Mouse (Mus musculus): ENCODE measurements around the gene Olfr429.
"Not testable (repeated sequence)": the region's sequence is repeated elsewhere in the genome, so short reads cannot be mapped to it uniquely, and the experiment has no call there.

Gene Olfr429

DNA sequence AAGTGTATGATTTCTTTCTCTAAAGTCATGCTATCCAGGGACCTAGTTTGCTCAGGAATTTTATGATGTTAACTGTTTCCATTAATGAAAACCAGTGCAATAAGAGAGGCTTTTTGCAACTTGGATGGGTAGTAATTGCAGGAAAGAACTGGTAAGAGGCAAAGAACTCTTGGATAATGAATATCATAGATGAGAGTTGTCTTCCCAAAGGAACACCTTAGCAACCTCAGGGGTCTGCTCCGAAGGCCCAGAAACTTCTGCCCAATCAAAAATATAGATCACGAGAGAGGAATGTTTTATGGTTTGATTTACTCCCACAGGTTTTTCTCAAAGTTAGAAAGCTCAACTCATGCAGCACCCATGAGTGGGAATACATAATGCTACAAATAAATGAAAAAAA, at the start of gene Olfr429:
Gene Olfr429 (plus strand): TSS at position 301 of the 400 bp plus-strand sequence.
- no peak for DNase-seq

DNA sequence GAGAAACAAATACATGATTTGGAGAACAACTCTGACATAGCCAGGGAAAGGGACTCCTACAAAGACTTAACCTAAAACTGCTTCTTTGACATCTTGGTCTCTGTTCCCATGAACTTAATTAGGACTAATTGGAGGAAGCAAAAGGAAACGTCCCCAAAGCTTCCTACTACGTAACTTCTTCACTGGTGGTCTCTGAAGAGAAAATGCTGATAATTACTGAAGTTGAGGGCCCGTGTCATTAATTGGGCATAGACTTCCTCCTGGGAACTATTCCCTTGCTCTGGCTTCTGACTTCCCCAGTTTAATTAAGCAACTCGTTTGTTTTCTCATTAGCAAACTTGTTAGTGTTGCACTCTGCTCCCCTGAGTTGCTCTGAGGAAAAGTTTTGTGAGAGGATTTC, 48.3 kb upstream of the Olfr429 start:
- DNase-seq = no peak

DNA sequence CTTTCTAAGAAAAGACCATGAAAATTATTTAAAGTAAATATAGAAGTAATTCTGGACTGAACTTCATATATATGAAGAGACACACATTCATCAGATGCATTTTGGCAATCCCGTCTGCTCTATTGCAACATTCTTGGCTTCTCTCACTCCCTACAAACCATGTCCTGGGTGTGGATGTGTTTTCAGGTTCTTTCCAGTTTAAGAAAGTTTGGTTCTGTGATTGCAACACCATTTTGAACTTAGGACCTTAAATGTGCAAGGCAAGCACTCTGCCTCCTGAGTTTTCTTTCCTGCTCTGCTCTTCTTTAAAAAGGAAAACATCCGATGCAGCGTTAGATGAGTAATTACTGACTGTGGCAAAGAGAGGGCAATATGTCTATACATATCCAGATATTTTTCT, 45.7 kb upstream of the Olfr429 start:
- no peak for DNase-seq

DNA sequence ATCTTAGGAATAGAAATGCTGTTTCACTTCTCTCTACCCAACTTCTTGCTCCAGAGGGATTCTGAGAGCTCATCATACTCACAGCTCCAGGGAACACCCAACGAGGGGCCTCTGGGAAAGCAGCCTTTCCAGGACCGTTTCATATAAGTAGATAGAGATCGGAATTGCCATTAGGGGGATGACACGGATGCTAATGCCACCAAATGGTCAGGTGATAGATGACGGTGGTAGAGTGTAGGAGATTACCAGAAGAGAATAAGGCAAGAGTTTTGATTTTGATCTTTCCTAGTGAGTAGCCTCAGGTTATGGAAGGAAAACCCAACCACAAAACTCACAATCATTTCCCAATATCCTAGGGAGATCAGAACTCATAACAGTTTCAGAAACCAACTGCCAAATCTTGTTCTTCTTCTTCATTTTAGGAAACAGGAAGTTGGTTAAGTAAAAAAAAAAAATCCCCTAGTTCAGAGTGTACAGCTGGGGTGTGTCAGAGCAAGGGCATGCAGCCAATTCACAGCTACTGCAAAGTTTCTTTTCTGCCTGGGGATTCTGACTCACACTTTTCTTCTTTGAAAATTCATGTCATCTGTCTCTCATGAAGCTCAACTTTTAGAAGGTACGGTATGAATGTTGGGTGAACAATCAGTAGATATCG, 43.5 kb upstream of the Olfr429 start, which contains the start of gene Olfr433:
Gene Olfr433 (plus strand): TSS at position 183 of the 655 bp plus-strand sequence.
- DNase-seq = no peak

DNA sequence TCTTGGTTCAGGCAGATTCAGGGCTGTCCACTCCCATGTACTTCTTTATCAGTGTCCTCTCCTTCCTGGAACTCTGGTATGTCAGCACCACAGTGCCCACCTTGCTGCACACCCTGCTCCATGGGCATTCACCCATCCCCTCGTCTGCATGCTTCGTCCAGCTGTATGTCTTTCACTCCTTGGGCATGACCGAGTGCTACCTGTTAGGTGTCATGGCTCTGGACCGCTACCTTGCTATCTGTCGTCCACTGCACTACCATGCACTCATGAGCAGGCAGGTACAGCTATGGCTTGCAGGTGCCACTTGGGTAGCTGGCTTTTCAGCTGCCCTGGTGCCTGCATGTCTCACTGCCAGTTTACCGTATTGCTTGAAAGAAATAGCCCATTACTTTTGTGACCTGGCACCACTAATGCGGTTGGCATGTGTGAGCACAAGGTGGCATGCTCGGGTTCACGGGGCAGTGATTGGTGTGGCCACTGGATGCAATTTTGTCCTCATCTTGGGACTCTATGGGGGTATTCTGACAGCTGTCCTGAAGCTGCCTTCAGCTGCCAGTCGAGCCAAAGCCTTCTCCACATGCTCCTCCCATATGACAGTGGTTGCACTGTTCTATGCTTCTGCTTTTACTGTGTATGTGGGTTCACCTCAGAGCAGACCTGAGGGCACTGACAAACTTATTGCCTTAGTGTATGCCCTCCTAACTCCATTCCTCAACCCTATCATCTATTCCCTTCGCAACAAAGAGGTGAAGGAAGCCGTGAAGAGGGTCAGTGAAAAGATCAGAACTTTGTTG, 41.8 kb upstream of the Olfr429 start:
- DNase-seq = not testable (repeated sequence)

DNA sequence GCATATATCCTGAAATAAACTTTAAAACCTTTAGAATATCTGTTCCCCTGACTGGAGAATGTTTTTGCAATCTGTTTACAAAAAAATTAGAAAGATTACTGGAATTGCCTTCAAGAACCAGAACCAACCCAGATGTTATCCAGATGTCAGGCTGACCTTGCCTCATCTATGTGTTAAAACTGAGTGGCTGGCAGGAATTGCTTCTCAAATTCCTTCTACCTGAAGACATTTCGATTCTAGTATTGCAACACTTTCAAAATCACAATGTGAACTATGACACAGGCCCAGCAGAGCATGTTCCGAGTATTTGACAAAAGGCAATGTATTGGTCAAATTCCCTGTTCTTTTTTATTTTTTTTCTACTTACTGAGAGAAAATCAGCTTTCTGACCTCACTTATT, 39.7 kb upstream of the Olfr429 start:
- DNase-seq = no peak

DNA sequence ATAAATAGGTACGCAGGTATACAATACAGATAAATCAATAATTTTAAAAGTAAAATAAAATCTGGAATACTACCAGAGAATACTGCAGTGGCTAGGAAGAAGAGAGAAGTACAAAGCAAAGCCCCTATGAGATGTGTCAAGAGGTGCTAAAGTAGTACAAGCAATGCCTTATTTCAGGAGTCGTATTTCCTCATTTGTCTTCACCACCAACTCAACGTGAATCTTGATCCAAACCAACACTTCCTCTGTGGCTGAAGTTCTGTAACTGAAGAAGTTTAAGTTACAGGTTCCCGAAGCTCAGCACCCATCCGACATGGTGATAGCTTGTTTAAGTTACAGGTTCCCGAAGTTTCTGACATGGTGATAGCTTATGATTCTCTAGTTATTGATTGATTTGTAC, 35.9 kb upstream of the Olfr429 start:
- DNase-seq = not testable (repeated sequence)

DNA sequence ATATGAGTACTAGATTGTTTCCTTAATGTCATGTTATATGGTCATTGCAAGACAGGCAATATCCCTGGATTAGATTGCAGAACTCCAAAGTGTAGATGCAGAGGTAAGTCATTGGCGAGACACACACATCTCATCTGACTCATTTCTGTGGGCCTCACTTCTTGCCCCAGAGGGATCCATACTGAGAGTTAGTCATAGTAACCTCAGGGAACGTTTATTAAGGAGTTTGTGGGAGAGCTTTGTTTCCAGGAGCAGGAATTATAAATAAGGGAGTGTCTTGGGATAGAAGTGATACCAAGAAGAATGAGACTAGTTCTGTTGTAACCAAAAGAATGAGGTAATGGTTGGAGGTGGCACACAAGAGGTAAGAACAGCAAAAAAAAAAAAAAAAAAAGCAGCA, 35.2 kb upstream of the Olfr429 start, which contains the start of gene Olfr432:
Gene Olfr432 (plus strand): TSS at position 313 of the 400 bp plus-strand sequence.
- DNase-seq = no peak

DNA sequence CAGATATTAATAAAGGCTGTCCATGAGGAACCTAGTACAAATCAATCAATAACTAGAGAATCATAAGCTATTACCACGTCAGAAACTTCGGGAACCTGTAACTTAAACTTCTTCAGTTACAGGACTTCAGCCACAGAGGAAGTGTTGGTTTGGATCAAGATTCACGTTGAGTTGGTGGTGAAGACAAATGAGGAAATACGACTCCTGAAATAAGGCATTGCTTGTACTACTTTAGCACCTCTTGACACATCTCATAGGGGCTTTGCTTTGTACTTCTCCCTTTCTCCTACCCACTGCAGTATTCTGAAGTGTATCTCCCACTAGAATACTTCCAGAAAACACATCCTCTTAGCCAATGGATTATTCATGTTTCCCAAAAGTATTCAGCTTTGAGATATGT, 34.8 kb upstream of the Olfr429 start:
- DNase-seq = not testable (repeated sequence)

DNA sequence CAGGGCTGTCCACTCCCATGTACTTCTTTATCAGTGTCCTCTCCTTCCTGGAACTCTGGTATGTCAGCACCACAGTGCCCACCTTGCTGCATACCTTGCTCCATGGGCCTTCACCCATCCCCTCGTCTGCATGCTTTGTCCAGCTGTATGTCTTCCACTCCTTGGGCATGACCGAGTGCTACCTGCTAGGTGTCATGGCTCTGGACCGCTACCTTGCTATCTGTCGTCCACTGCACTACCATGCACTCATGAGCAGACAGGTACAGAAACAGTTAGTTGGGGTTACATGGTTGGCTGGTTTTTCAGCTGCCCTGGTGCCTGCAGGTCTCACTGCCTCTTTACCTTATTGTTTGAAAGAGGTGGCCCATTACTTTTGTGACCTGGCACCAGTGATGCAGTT, 33.6 kb upstream of the Olfr429 start:
- DNase-seq = no peak

DNA sequence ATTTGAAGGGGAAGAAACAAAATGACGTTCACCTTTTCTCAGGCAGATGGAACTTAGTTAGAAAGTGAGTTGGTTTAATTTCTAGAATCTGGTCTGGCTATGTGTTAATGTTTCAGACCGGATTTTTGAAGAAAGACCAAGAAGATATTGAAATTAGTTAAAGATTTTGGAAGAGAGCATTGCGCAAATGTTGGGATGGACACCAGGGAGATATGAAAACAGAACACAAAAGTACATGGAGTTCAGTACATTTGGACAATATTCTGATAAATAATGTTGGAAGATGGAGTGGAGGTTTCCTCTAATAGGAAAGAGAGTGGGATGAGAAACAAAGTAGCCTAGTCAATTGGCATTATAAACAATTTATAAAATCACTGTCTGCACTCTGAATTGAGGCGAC, 32.6 kb upstream of the Olfr429 start:
- no peak for DNase-seq

DNA sequence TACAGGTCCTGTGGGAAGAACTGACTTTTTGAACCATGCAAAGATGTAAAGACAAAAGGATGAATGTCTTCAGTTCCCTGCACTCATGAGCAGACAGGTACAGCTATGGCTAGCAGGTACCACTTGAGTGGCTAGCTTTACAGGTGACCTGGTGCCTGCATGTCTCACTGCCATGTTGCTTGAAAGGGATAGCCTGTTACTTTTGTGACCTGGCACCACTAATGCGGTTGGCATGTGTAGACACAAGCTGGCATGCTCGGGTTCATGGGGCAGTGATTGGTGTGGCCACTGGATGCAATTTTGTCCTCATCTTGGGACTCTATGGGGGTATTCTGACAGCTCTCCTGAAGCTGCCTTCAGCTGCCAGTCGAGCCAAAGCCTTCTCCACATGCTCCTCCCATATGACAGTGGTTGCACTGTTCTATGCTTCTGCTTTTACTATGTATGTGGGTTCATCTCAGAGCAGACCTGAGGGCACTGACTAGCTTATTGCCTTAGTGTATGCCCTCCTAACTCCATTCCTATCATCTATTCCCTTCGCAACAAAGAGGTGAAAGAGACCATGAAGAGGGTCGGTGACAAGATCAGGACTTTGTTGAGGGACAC, 32.1 kb upstream of the Olfr429 start:
- DNase-seq = no peak

DNA sequence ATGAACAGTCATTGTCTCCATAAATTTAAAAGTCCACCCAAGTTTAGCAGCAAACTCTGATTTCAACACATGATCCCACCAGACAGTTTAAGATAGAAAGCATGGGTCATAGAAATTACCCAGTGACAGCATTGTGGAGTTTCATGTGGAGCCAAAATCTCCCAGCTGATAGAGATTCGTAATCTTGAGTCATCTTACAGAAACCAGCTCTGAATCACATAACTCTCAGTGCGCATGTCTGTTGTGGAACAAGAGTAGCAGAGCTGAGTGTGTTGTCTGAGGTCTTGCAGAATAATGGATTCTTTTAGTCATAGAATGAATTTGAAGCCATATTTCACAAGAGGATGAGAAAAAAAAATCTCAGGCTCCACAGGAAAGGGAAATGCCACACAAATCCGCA, 31.1 kb upstream of the Olfr429 start:
- no peak for DNase-seq

DNA sequence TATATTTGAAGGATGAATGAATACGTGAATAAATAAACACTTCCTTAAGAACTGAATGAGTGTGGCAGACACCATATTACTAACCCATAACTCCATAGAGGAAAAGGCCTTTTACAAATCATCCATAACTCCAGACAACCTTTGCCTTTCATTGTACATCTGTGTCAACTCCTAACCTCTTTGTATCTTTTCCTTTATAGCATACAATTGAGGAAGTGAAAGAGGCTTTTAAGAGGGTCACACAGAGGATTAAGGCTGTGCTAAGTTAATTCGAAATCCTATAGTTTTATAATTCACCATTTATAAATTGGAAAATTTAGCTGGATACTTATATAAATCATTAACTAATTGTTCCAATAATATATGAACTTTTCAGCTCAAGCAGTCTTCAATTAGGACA, 28.9 kb upstream of the Olfr429 start:
- no peak for DNase-seq

DNA sequence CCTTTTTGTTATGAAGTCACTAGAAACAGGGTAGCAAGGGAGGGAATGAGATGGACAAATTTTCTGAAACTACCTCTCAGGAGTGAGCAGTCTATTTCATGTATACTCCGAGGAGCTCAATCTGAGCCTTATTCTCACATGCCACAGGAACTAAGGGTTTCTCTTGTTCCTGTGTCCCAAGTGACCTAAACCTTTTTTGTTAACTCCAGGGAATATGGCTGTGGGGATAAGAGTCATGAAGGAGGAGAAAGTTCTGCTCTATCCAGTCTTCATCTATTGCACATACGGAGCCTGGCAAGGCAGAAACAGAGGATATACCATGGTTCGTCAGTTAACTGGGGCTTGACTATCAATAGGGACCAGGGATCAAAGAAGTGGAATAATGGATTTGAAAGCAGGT, 17.8 kb upstream of the Olfr429 start, which contains the start of gene Olfr430:
Gene Olfr430 (plus strand): TSS at position 301 of the 400 bp plus-strand sequence.
- DNase-seq = no peak

DNA sequence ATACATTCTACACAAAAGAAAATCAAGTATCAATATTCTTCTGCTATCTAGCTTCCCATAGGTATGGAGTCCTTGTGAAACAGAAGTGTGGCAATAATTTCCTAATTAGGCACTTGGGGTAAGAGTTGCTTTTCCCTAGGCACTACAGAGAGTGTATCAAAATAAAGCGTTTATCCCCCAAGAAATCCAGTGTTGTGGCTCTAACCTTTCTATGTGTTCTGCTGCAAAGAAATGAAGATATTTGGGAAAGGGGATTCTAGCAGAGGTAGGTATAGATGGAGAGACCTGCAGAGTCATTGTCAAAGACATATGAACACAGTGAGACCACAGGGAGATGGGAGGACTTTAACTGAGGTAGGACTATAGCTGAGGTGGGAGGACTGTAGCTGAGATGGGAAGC, 12.5 kb downstream of the Olfr429 start, which contains the start of gene Olfr427:
Gene Olfr427 (plus strand): TSS at position 301 of the 400 bp plus-strand sequence.
- DNase-seq = no peak

DNA sequence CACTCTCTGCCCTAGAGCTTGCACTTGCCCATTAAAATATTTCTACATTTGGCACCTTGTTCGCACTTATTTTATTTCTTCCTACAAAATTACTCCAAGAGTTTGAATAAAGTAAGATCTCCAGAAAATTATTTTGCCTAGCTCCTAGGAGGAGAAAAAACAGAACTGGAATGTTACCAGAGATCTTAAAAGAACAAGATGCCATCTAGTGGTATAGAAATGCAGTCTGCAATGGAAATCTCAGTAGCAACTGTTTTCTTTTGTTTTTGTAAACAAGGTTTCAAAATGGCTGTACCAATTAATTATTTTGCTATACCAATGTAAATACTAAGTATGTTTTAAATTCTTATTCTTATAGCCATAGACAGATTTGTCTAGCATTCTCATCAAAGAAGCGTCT, 19.6 kb downstream of the Olfr429 start:
- no peak for DNase-seq

DNA sequence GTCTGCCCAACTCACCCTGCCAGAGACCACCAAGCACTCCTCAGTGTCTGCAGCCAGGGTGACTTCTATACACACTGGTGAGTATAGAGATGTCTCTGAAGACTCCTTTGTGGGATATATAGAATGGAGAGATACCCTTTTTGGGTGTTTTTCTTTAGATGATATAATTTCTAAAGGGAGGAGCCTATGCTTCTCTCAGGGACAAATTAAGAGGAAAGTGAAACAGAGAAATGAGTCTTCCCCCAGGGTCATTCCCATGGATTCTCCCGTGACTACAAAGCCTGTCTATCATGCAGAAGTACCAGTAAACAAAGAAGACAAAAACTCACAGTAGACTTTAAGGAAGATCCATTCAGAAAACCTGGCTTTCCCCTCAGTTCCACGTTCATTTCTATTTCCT, 36.9 kb downstream of the Olfr429 start, which contains the start of gene Olfr231:
Gene Olfr231 (minus strand): TSS at position 101 of the 400 bp plus-strand sequence.
- no peak for DNase-seq

DNA sequence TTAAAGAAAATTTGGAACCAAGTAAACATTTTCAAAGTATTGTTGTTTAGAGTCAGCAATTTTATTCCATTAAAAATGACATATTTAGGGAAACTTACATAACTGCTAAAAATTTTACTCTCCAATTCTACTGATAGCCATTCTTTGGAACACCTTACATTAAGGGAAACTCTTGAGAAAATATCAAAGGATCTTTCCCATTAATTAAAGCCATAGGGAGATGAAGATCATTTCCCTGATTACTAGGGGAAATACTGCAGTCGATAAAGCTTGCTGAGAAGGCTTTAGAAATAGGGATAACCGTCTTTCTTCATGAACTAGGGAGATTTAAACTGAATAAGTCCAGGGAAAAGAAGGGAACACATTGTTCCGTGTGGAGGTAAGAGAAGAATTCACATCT, 47.1 kb downstream of the Olfr429 start, which contains the start of gene Olfr424:
Gene Olfr424 (plus strand): TSS at position 301 of the 400 bp plus-strand sequence.
- DNase-seq = no peak

DNA sequence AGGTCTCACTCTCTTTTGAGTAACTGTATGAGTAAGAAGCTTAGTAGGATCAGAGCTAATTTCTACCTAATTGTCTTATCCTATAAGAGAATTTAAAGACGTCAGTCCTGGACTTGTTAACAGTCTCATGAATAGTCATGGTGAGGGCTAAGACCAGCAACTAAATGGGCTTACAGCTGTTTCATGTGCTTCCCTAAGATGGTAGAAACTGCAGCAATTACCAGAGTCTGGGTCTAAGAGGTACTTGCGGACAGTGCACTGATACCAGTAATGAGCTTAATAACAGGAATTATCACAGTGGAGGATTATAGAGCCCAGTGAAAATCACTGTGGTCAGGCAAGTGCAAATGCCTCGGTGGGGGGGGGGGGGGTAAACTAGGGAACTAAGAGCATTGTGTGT, 47.9 kb downstream of the Olfr429 start:
- DNase-seq = no peak
